Mouse (Mus musculus): ENCODE measurements around the gene Trim45.

Gene Trim45

DNA sequence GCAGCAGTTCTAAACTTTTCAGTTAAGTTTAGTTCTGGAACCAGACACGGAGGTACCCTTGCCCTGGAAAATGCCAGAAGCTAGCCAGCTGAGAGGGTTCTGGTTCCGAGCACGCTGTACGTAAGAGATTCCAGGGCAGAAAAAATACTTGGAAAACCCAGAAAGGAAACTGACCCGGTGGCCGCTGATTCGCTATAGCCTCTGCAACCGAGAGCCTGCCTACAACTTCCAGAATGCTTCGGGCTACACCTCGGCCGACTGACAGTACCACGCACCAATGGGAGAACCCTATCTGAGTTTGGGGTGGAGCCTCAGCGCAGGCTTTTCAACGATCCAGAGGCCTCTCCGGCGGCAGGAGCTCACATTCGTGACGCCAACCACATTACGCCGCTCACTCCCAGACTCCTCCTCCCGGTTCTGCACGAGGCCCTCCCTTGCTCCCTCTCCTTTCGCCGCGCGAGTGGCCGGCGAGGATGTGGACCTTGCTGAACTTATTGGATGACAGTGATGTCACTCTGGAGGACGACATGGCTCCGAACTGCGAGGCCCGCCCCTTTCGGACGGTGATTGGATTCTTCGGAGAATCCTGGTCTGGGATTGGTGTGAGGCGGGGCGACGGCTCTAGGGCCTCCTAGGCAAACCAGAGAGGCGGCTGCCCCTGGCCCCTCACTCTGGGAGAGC is at the start of gene Trim45:
Trim45 (plus strand) TSS at position 378 of the 681 bp plus-strand sequence.
- DNase-seq, result peak; percentile 94

DNA sequence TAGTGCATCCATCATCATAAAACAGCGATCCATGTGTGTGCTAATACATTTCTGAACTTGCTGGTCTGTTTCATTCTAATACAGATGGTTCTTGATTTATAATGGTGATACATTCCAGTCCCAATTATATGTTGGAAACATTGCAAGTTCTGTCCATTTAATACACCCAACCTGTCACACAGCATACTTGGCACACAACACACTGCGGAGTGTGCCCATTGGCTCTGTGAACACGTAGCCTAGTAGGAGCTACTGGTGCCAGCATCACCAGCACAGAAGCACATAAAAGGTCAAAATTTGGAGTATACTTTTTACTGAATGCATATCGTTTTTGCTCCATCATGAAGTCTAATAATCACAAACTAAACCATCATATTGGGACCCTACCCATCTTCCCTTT is 44.9 kb upstream of the Trim45 start:
- DNase-seq, result no peak

DNA sequence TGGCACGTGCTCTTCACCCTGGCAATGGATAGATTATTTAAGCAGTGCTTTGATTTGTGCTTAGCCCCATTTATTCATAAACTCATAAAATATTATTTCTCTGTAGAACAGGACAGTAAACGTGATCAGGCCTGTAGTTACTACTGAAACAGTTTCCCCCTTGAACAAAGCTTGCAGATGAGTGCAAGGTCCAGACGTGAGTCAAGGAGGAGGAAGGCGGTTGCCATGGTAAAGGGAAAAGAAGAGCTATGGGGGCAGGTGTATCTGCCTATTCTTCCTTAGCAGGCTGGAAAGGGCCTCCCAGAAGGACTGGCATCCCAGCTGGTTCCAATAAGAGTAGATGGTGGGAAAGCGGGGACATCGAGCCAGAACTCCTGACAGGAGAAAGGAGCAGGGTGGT is 40.6 kb upstream of the Trim45 start:
- no peak for DNase-seq

DNA sequence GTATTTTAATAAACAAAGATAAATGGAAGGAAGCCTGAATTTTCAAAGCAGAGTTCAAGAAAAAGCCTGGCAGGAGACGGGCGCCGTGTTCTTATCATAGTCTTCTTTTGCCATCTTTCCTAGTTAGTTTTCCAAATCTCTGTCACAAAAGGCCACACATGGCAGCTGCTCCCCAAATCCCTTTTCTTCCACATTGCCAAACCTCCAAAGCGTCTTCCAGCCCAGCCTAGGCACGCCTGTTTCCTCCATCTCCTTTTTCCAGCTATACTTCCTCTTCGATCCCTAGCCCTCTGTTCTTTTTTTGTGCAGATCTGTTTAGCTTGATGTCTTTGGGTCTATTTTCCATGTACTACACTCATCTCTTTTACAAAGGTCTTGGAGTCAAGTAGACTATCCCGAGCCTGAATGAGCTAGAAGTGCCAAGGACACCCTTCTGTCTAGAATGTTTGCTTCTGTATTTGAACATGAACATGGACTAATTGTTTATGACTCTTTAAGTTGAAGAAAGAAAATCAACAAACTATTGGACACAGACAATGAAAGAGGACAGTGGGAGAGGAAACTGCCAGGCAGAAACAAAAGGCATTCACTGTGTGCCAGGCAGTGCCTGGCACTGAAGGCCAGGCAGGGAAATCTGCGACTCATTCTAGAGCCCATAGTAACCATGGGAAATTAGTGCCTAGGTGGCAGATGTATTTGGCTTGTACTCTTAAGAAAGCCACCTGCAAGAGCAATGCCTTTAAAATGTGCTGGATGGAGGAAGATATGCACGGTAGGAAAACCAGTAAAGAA is 40.0 kb upstream of the Trim45 start:
- DNase-seq, result no peak

DNA sequence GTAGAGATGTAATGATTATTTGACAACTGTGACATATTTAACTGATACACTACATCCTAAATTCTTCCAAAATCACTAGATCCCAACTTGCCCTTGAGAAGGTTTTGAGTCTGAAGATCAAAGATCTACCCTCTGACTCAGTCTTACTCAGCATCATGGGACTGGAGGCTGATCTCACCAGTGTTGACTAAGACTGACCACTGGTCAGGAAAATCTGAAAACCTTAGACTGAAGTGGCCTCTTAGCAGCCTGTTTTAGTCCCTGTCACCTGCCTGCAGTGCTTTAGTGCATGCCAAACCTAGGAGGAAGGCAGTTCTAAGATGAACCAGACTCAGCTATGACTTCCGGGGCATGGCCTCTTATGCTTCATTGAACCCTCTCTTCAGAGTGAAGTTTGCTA is 32.8 kb upstream of the Trim45 start:
- DNase-seq, result no peak

DNA sequence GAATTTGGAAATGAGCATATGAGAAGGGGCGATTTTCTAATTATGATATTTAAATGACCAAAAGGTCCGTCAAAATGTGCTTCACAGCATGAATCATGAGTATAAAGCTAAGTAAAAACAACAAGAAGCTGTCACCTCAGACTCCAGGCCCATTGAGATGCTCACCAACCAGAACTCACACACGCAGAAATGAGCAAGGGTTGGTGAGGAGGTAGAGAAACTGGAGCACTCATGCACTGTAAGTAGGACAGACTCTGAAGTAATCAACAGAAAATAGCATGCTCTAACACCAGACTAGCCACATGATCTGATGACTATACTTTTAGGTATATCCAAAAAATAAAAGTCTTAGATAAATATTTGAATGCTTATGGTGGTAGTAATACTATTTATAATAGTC is 31.6 kb upstream of the Trim45 start:
- no peak for DNase-seq

DNA sequence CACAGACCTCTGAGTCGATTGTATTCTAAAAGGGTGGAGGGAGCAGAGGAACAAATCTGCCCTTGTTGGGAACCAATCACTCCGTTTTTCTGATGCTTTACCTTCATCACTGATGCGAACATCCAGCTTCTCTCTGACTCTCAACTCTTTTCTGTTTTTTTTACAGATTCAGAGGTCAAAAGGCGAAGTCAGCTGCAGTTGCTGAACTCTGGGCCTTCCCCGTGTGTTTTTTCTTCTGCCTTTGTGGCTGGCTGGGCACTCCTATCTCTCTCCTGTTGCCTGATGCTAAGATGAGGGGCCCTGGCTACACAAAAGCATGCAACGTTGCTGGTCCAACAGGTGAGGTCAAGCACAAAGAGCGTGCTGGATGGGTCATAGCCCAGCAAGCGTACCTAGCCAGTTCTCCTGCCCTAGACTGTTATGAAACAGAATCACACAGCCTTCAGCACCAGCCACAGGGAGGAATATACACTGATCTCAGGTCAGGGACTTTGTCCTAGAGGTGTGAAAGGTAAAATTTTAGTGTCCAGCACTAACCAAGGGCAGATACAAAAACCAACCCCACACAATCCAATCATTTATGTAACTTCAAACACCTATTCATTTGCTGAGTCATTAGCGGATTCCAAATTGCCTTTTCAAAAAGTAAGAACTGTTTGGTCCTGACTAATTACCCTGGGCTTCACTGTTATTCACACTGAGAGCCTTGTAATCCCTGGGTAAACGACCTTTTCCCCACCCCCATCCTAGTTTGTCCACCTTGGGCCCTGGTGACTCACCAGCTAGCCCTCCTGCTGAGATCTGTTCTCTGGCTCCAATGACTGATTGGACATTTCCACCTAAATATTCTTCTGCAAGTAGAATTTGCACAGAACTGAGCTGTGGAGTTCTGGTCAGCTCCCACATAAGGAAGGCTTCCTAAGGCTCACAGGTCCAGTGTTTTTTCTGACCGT is 29.3 kb upstream of the Trim45 start:
- no peak for DNase-seq

DNA sequence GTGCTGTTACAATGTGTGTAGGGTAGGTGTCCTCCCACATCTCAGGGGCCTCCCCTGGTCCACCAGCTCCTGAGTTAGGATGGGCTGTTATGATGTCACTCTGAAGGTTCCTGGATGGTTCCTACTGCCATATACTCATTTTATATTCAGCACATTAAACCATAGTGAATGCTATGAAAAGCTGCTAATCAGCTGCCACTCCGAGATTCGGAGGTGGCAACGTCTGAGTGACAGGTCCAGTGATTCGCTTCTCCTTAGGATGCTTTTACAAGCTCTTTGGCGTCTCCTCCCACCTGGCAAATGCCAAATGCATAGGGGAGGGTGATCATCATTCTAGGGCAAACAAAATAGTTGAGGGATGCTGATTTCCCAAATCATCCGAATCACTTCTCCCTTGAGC is 26.5 kb upstream of the Trim45 start:
- no peak for DNase-seq

DNA sequence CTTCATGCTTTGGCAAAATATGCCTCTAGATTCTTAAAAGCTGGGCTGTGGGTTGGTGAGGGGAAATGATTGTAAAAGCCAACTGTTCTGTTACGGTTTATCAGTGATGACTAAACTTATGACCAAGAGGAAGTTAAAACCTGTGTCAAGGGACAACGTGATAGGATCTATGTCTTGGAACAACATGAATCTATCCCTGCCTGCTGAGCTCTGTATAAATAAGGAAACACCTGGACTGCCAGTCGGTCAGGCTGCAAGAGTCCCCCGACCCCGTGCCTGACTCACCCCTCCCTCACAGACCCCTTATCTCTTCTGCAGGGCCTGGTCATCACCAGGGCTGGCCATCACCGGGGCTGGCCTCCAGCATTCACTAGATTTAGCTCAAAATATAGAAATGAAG is 15.9 kb upstream of the Trim45 start:
- no peak for DNase-seq

DNA sequence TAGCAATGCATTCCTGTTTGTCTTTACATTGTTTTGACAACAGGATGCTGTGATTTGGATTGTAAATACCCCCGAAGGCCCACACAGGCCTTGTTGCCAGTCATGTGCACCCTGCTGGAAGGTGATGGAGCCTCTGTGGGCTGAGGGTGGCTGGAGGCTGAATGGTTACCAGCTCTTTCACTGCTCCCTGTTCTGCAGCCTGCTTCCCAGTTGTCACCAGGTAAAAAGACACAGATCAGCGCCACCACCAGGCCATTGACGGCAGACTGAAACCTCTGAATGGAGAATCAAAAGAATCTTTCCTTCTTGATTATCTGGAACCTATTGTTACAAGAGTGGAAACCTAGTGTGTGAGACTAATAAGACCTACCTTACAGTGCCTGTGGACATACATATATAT is 15.1 kb upstream of the Trim45 start:
- DNase-seq, result peak; percentile 66

DNA sequence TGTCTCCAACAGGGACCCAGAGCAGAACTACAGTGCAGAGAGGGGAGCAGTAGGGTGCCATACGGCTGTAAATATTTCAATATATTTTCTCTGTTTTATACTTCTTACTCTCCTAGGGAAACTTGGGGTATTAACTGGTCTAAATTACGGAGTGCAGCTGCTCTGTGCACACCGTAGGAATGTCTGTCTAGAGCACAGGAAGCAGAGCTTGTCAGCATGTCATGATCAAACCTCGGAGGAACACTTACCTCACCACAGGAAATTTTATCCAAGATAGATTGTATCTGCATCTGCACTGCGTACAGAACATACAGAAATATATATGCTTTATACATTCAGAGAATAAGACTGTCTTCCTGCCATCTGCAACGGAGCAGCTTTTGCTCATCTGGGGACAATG is 13.4 kb upstream of the Trim45 start:
- no peak for DNase-seq

DNA sequence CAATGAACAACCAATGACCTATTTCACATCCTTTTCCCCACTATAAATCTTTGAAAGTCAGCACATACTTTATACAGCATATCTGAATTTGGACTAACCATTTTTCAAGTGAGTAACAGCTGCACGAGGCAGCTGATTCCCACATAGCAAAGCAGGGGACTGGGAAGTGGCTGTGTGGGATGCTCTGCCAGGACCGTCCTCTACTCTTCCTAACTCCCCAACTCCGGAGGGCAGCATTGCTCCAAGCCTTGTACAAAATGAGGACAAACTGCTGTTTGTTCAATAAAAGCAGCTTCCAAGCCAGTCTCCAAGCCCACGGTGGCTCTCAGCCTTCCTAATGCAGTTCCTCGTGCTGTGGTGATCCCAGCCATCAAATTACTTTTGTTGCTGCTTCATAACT is 11.4 kb upstream of the Trim45 start:
- DNase-seq, result no peak

DNA sequence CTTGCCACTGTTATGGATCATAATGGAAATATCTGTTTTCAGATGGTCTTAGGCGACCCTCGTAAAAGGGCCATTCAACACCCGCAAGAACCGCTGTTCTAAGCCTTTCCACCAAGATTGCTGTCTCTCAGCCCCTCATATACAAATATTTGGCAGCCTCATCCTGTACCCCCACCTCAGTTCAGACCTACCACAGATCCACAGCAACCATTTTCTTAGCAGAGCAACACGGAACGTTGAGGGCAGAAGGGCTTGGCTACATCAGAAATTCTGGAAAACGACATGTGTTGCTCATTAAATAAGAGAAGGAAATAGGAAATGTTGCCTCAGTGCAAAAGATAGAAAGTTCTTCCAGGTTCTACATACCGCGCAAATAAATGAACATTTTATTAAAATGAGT is 11.0 kb upstream of the Trim45 start:
- DNase-seq, result no peak

DNA sequence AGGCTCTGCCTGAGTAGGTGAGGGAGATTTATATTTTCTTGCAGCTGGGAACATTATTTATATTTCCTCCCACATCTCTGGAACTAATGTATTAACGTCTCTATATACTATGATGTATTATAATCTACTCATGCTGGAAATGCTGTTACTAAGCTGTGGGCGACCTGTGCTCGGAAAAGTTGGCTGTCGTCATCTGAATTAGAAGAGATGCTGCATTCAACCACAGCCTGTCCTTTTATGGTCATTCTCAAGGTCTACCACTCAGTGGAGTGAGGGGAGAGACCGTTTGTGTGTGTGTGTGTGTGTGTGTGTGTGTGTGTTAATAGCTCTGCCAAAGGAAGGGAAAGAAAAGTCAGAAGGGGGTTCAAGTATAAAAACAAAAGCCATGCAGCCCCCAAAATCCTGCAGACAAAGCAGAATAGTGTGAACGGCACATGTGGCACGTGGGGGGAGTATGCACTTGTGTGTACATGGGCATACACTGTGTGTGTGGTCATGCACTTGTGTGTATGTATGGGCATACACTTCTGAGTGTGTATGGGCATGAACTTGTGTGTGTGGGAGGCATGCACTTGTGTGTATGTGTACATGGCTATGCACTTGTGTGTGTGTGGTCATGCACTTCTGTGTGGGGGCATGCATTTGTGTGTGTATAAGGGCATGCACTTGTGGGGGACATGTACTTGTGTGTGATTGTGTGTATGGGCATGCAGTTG is 10.3 kb upstream of the Trim45 start:
- no peak for DNase-seq

DNA sequence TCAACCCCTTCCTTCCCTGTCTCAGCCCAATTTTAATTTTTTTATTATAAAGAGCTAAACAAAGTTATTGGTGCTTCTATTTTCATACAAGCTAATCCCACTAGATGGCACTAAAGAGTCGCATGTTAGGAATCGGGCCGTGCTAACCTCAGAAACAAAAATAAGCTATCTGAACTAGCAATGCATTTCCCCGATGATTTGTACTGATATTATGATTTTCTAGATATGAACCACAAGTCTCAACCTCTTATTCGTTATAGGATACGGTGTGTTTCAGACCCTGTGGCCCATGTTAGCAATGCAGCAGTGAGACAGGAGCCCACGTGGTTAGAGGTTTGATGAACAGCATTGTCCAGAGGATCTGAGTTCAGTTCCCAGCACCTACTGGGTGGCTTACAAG is 5.2 kb upstream of the Trim45 start:
- no peak for DNase-seq

DNA sequence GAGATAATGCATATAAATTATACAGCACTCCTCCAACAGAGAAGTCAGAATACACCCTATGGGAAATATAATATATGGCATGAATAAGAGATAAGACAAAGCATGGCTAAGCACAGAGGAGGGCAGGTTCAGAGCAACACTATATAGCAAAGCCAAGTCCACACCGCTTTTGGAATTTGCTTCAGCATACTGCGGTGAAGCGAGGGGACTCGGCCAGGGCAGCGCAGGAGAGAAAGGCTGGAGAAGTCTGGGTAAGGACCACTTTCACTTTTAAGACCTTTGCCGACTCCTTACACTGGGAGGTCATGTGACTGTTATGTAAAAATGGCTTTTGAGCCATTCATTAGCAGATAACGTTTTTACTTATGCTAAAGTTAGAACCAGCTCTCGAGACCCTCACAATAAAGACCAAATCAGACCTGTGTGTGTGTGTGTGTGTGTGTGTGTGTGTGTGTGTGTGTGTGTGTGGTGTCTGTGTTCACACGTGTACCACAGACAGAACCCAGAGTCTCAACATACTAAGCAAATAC is 1.3 kb upstream of the Trim45 start:
- DNase-seq, result no peak

DNA sequence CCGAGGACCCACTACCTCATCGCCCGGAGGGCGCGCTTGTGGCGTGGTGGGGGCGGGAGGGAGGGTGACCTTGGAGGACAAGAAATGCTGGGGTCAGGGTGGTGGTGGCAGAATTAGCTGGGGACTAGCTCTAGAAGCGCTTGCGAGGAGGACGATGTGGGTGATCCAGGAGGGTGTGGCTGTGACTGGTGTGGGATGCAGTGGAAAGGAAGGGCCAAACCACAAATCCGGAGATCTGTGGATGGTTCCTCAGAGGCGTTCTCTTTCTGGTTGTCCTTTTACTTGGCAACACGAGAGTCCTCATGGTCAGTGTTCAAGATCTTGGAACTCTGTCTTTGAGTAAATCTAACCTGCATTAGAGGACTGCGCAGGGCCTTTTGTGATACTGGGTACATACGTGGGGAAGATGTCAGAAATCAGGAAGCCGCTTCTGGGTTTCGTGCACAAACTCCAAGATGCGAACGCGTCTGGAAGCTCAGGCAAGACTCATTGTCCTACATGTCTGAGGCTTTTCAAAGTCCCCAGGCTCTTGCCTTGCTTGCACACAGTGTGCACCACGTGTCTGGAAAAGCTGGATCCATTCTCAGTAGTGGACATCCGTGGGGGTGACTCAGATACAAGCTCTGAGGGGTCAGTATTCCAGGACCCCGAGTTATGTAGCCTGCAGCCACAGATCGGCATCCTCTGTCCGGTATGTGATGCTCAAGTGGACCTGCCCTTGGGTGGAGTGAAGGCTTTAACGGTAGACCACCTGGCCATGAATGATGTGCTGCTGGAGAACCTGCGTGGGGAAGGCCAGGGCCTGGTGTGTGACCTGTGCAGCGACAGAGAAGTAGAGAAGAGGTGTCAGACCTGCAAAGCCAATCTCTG is 739 bp downstream of the Trim45 start:
- peak; percentile 20 for DNase-seq

DNA sequence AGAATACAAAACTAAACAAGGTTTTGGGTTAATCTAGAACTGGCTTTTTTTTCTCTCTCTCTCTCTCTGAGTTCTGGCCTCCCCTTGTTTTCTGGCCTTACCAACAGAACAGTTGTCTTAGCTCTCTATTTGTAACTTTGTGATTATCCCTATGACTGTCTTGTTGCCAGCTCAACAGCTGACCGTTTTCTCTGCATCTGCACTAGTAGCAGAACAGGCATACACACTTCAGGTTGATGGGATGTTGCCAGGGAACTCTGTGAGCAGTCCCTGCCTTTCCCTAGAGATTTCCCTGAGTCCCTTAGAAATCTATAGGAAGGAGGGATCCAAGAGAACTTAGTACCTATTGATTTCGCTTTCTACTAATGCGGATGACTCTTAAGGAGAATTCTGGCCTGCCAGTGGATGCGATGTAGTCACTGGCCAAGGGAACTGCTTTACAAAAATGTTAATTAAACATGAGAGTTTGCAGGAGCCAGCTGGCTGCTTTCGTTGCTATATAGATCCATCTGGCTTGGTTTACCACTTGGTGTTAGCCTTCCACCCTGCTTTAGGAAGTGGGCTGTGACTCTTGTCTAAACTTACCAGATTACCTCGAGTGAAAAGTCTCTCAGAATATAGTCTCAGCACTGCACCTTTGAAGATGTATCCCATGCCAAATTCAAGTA is 2.2 kb downstream of the Trim45 start:
- no peak for DNase-seq

DNA sequence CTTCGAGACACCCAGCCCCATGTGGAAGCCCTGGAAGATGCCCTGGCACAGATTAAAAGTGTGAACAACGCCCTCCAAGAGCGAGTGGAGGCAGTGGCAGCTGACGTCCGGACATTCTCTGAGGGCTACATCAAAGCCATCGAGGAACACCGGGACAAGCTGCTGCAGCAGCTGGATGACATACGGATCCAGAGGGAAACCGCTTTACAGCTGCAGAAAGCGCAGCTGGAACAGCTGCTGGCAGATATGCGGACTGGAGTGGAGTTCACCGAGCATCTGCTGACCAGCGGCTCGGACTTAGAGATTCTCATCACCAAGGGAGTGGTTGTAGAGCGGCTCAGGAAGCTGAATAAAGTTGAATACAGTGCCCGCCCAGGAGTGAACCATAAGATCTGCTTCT is 3.2 kb downstream of the Trim45 start:
- no peak for DNase-seq

DNA sequence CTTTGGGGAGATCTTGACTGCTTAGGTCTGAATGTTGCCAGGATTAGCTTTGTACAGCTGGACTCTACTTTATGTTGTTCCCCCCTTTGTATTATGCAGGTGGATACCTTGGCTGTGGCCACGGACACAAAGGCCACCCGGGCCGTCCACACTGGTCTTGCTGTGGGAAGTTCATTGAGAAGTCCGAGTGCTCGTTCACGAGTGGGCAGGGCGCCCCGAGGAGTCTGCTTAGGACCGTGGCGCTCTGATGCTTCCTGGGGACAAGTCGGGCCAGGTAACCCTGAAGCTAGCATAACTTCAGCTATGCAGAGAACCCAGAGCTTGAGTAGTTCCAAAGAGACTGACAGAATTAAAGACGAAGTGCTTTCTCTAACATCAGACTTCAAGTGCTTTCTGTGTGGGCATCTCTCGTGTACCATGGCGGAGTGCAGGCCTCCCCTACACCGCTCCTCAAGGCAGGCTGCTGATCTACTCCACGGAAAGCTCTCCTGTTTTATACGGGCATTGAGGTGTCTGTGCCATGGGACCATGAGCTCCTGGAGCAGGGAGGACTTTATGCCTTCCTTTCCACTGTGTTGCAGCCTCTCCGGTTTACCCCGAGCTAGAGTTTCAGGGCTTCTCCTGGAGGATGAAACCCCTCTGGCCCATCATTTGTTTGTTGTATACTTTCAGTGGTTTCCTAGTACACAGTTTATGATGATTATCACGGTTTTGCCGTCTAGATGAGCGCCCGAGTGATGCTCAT is 9.5 kb downstream of the Trim45 start:
- no peak for DNase-seq

Data from thymus, postnatal 4 days (tissue).